Mouse (Mus musculus) heart, postnatal 0 days (tissue): ENCODE measurements around the gene Rap2b.

Experiments
- CTCF ChIP-seq: IDR thresholded peaks from 2 replicates; pipeline ENCODE4 v1.5.1; 2016; ENCODE audit warnings: antibody characterized with exemption, control low read depth, low read depth
- EP300 ChIP-seq: IDR thresholded peaks from 2 replicates; pipeline ENCODE4 v1.6.1; 2016; ENCODE audit warnings: antibody characterized with exemption, low read depth

- TF ChIP-seq CTCF (no peak), EP300 (no peak)
Measured at GRCm38 (mm10) chr3:61415883-61416282, 54.4 kb downstream of the Rap2b start.
